Mouse (Mus musculus) Muller cell, postnatal 12 days (primary cell): ENCODE data around the gene Hoxb4.

Experiments used
- DNase-seq: peaks from one replicate; pipeline ENCODE4 v3.0.0-alpha.2; 2015; ENCODE audit errors: inconsistent ontology term

The Hoxb4 gene

GRCm38 (mm10) chr11:96333241-96334001 is 15.4 kb downstream of the Hoxb4 start:
- no peak for DNase-seq

GRCm38 (mm10) chr11:96334002-96334364 is 15.9 kb downstream of the Hoxb4 start:
- no peak for DNase-seq

GRCm38 (mm10) chr11:96334998-96335397 is 16.9 kb downstream of the Hoxb4 start:
- no peak for DNase-seq

GRCm38 (mm10) chr11:96336597-96336996 is 18.5 kb downstream of the Hoxb4 start:
- DNase-seq, result no peak

GRCm38 (mm10) chr11:96337026-96337425 is 19.0 kb downstream of the Hoxb4 start:
- no peak for DNase-seq

GRCm38 (mm10) chr11:96338957-96339855 is 21.1 kb downstream of the Hoxb4 start:
- DNase-seq, result no peak

- no peak for DNase-seq
Measured at GRCm38 (mm10) chr11:96340698-96341365, 22.8 kb downstream of the Hoxb4 start.

GRCm38 (mm10) chr11:96341701-96342575 is 23.9 kb downstream of the Hoxb4 start:
- DNase-seq, result peak; percentile 40

- DNase-seq, result no peak
Measured at GRCm38 (mm10) chr11:96342576-96342930, 24.5 kb downstream of the Hoxb4 start.

GRCm38 (mm10) chr11:96343206-96343745 is 25.2 kb downstream of the Hoxb4 start:
- DNase-seq, result no peak

GRCm38 (mm10) chr11:96344061-96344877 is 26.2 kb downstream of the Hoxb4 start:
- DNase-seq, result no peak

GRCm38 (mm10) chr11:96344878-96345159 is 26.8 kb downstream of the Hoxb4 start:
- no peak for DNase-seq

GRCm38 (mm10) chr11:96345220-96345892 is 27.3 kb downstream of the Hoxb4 start:
- DNase-seq, result no peak

GRCm38 (mm10) chr11:96345893-96346806 is 28.1 kb downstream of the Hoxb4 start:
- DNase-seq, result no peak

- no peak for DNase-seq
Measured at GRCm38 (mm10) chr11:96346916-96347520, 29.0 kb downstream of the Hoxb4 start.

GRCm38 (mm10) chr11:96347717-96348116 is 29.6 kb downstream of the Hoxb4 start:
- DNase-seq, result no peak

GRCm38 (mm10) chr11:96348141-96348928 is 30.3 kb downstream of the Hoxb4 start:
- DNase-seq, result no peak

- DNase-seq, result no peak
Measured at GRCm38 (mm10) chr11:96348988-96349387, 30.9 kb downstream of the Hoxb4 start.
